Mouse (Mus musculus) lung, embryonic 14.5 days (tissue): Measurements from ENCODE around the gene Rheb. TPM values are rescaled to one million over a fixed set of nuclear protein-coding genes. Genes with fewer than 3 reads are reported as not detected.

Experiments used
- ATAC-seq: fragments of 200-750 bp; cut with Nextera tagmentation; 2 replicates; pipeline ENCODE4 v1.8.0; 2017; ENCODE audit warnings: mild to moderate bottlenecking, moderate TSS enrichment, moderate library complexity; ENCODE audit not compliant: insufficient read depth
- DNase-seq: peaks from one replicate; pipeline ENCODE4 v3.0.0-alpha.2; 2015
- H3K27ac ChIP-seq: fragments of 300-500 bp; sonication (generic); 2 replicates; pipeline ENCODE4 v1.5.1; 2014; ENCODE audit warnings: low read depth, mild to moderate bottlenecking, moderate library complexity
- H3K27me3 ChIP-seq: fragments of 300-500 bp; sonication (generic); 2 replicates; pipeline ENCODE4 v1.6.1; 2014; ENCODE audit warnings: low read length, control low read depth; ENCODE audit not compliant: insufficient read depth
- H3K36me3 ChIP-seq: fragments of 300-500 bp; sonication (generic); 2 replicates; pipeline ENCODE4 v1.6.1; 2014; ENCODE audit warnings: control low read depth; ENCODE audit not compliant: insufficient read depth
- H3K4me1 ChIP-seq: fragments of 300-500 bp; sonication (generic); 2 replicates; pipeline ENCODE4 v1.6.1; 2014; ENCODE audit warnings: antibody characterized with exemption, control low read depth; ENCODE audit not compliant: insufficient read depth
- H3K4me2 ChIP-seq: fragments of 300-500 bp; sonication (generic); 2 replicates; pipeline ENCODE4 v1.6.1; 2014; ENCODE audit warnings: mild to moderate bottlenecking
- H3K4me3 ChIP-seq: fragments of 300-500 bp; sonication (generic); 2 replicates; pipeline ENCODE4 v1.5.1; 2014; ENCODE audit warnings: low read depth, low read length
- H3K9ac ChIP-seq: fragments of 300-500 bp; sonication (generic); 2 replicates; pipeline ENCODE4 v1.6.1; 2014
- H3K9me3 ChIP-seq: fragments of 300-500 bp; sonication (generic); 2 replicates; pipeline ENCODE4 v1.6.1; 2016; ENCODE audit warnings: low read depth, low read length, control low read depth
- CTCF ChIP-seq: IDR thresholded peaks from 2 replicates; pipeline ENCODE4 v1.5.1; 2016; ENCODE audit warnings: antibody characterized with exemption, low read depth
- WGBS: fragments of 180-500 bp; shearing (Covaris S2); extraction: QIAGEN DNeasy Blood & Tissue Kit; methylation state at CpG from one replicate; pipeline ENCODE4 v1.1.7; 2014; 5-methylcytosine and 5-hydroxymethylcytosine counted together
- polyA plus RNA-seq: library from polyadenylated mRNA; unstranded; fragments of >200 nt; fragmentation: Nextera tagmentation; extraction: Ambion mirVana; gene quantifications from 2 replicates; pipeline ENCODE4 v1.2.1, GENCODE M21; 2014

Rheb gene
- polyA plus RNA-seq, 1 experiment from 2014 or later = 198 TPM

- H3K9me3 ChIP-seq = no peaks in the 10 kb centered on the region
These were observed 34.2 kb upstream of the Rheb start for GRCm38 (mm10) chr5:24876653-24877052.

GRCm38 (mm10) chr5:24874111-24874510 is 31.7 kb upstream of the Rheb start:
- TF ChIP-seq CTCF = no peak
- ATAC-seq = no peak
- no peak overlapping the region for H3K9ac ChIP-seq
- no peak overlapping the region for H3K4me3 ChIP-seq
- H3K4me2 ChIP-seq = no peak overlapping the region
- DNase-seq = no peak
- no peaks in the 10 kb centered on the region for H3K4me1 ChIP-seq
- WGBS = 80% methylated on average over 4 of the region's 4 CpGs
- H3K27me3 ChIP-seq = no peaks in the 10 kb centered on the region
- H3K27ac ChIP-seq = no peak overlapping the region
- peaks cover 4% of the 10 kb centered on the region; the same call in 1 of the 2 replicates for H3K36me3 ChIP-seq
- no peaks in the 10 kb centered on the region for H3K9me3 ChIP-seq

More at GRCm38 (mm10) chr5:24876653-24877052, 34.2 kb upstream of the Rheb start:
- WGBS = 79% methylated on average over 9 of the region's 9 CpGs
- Histone ChIP-seq H3K4me2 (no peak overlapping the region), H3K36me3 (peaks cover 9% of the 10 kb centered on the region; the same call in 1 of the 2 replicates), H3K4me1 (no peaks in the 10 kb centered on the region), H3K9ac (no peak overlapping the region), H3K4me3 (no peak overlapping the region), H3K27ac (no peak overlapping the region), H3K27me3 (no peaks in the 10 kb centered on the region)
- no peak for DNase-seq
- no peak for TF ChIP-seq CTCF
- ATAC-seq = no peak

GRCm38 (mm10) chr5:24873221-24873620 is 30.8 kb upstream of the Rheb start:
- WGBS = 42% methylated on average over 6 of the region's 6 CpGs
- Histone ChIP-seq H3K4me2 (no peak overlapping the region), H3K36me3 (peaks cover 7% of the 10 kb centered on the region; the same call in 1 of the 2 replicates), H3K9ac (no peak overlapping the region), H3K9me3 (no peaks in the 10 kb centered on the region), H3K27me3 (no peaks in the 10 kb centered on the region), H3K4me1 (no peaks in the 10 kb centered on the region), H3K27ac (no peak overlapping the region), H3K4me3 (no peak overlapping the region)
- ATAC-seq = no peak
- no peak for DNase-seq
- TF ChIP-seq CTCF = no peak

GRCm38 (mm10) chr5:24871276-24871675 is 28.9 kb upstream of the Rheb start:
- TF ChIP-seq CTCF = no peak
- peaks cover 6% of the 10 kb centered on the region; the same call in 1 of the 2 replicates for H3K36me3 ChIP-seq
- H3K4me3 ChIP-seq = no peak overlapping the region
- ATAC-seq = no peak
- H3K9ac ChIP-seq = no peak overlapping the region
- no peak overlapping the region for H3K27ac ChIP-seq
- no peak for DNase-seq
- H3K4me2 ChIP-seq = no peak overlapping the region
- no peaks in the 10 kb centered on the region for H3K27me3 ChIP-seq
- no peaks in the 10 kb centered on the region for H3K4me1 ChIP-seq
- H3K9me3 ChIP-seq = no peaks in the 10 kb centered on the region
- 79% methylated on average over 12 of the region's 12 CpGs for WGBS

- Histone ChIP-seq H3K4me3 (no peak overlapping the region), H3K4me2 (0 out of 2 replicates have a peak overlapping the region, but pooled peaks have one; percentile 12), H3K9me3 (no peaks in the 10 kb centered on the region), H3K27me3 (no peaks in the 10 kb centered on the region), H3K36me3 (0 out of 2 replicates have a peak, but pooled peaks cover 6% of the 10 kb centered on the region), H3K9ac (no peak overlapping the region), H3K27ac (no peak overlapping the region), H3K4me1 (no peaks in the 10 kb centered on the region)
- ATAC-seq (peak; percentile 58), DNase-seq (peak; percentile 42)
- WGBS = 40% methylated on average over 11 of the region's 11 CpGs
- TF ChIP-seq CTCF = no peak
These were observed 27.4 kb upstream of the Rheb start for GRCm38 (mm10) chr5:24869796-24870289.

- Histone ChIP-seq H3K36me3 (peaks cover 12% of the 10 kb centered on the region; the same call in 1 of the 2 replicates), H3K9me3 (no peaks in the 10 kb centered on the region), H3K9ac (no peak overlapping the region), H3K27ac (no peak overlapping the region), H3K4me1 (no peaks in the 10 kb centered on the region), H3K4me2 (no peak overlapping the region), H3K4me3 (no peak overlapping the region), H3K27me3 (no peaks in the 10 kb centered on the region)
- ATAC-seq (no peak), DNase-seq (no peak)
- TF ChIP-seq CTCF = no peak
- WGBS = 69% methylated on average over 12 of the region's 12 CpGs
These were observed 21.4 kb upstream of the Rheb start for GRCm38 (mm10) chr5:24863804-24864203.

GRCm38 (mm10) chr5:24861449-24861930 is 19.1 kb upstream of the Rheb start:
- no peak overlapping the region for H3K9ac ChIP-seq
- no peak for DNase-seq
- ATAC-seq = no peak
- WGBS = 79% methylated on average over 9 of the region's 9 CpGs
- H3K4me3 ChIP-seq = no peak overlapping the region
- TF ChIP-seq CTCF = no peak
- H3K9me3 ChIP-seq = no peaks in the 10 kb centered on the region
- H3K4me2 ChIP-seq = no peak overlapping the region
- no peak overlapping the region for H3K27ac ChIP-seq
- H3K27me3 ChIP-seq = no peaks in the 10 kb centered on the region
- H3K36me3 ChIP-seq = peaks cover 9% of the 10 kb centered on the region; the same call in 1 of the 2 replicates
- H3K4me1 ChIP-seq = no peaks in the 10 kb centered on the region
